Mouse (Mus musculus): ENCODE data around the gene Lrch3.

GRCm38 (mm10) chr16:33024456-33025104, 110.7 kb downstream of the Lrch3 start:
- TF ChIP-seq POLR2A (IDR thresholded peaks at IDR 0.05; ENCODE audit: insufficient read length, low read depth) (no peak), TCF3 (IDR thresholded peaks at IDR 0.05; ENCODE audit: insufficient read length, low read depth) (no peak), REST (IDR thresholded peaks at IDR 0.05; ENCODE audit: insufficient read depth, insufficient read length) (no peak), POLR2AphosphoS2 (IDR thresholded peaks at IDR 0.05; ENCODE audit: insufficient read length, low read depth) (no peak), USF1 (IDR thresholded peaks at IDR 0.05; ENCODE audit: low read depth) (no peak), TCF12 (IDR thresholded peaks at IDR 0.05; ENCODE audit: insufficient read depth, poor library complexity, severe bottlenecking) (no peak), MYOD1 (IDR thresholded peaks at IDR 0.05; ENCODE audit: control insufficient read depth in 1 of 3, insufficient read length in 2 of 3, low read depth in 2 of 3) (peak in 2 of 3 experiments; percentile 9 to 40), E2F4 (IDR thresholded peaks at IDR 0.05; ENCODE audit: insufficient read depth) (no peak), CEBPB (IDR thresholded peaks at IDR 0.05; ENCODE audit: insufficient read depth, poor library complexity, severe bottlenecking) (no peak)
